Mouse (Mus musculus) thymus, adult 2 months (tissue): Measurements from ENCODE around the gene Pla2g1b. TPM values are rescaled to one million over a fixed set of nuclear protein-coding genes. Genes with fewer than 3 reads are reported as not detected.

Experiments
- DNase-seq: peaks from one replicate; pipeline ENCODE4 v3.0.0; 2021
- H3K27ac ChIP-seq: fragments of 200-500 bp; 2 replicates; pipeline ENCODE4 v1.5.1; 2012; ENCODE audit warnings: low read length, control low read depth; ENCODE audit not compliant: control insufficient read depth, insufficient read depth
- H3K27me3 ChIP-seq: fragments of 200-500 bp; 2 replicates; pipeline ENCODE4 v1.6.1; 2012; ENCODE audit warnings: mild to moderate bottlenecking, low read length, moderate library complexity, mixed read lengths; ENCODE audit not compliant: control insufficient read depth, insufficient read depth
- H3K36me3 ChIP-seq: fragments of 200-500 bp; 2 replicates; pipeline ENCODE4 v1.6.1; 2012; ENCODE audit warnings: mild to moderate bottlenecking, low read length, moderate library complexity; ENCODE audit not compliant: control insufficient read depth, insufficient read depth
- H3K4me1 ChIP-seq: fragments of 200-500 bp; replicated peaks from 2 replicates; pipeline ENCODE4 v1.6.1; 2012; ENCODE audit warnings: low read length; ENCODE audit not compliant: control insufficient read depth, insufficient read depth
- H3K4me3 ChIP-seq: fragments of 200-500 bp; 2 replicates; pipeline ENCODE4 v1.5.1; 2012; ENCODE audit warnings: mild to moderate bottlenecking, low read length, control low read depth, moderate library complexity; ENCODE audit not compliant: control insufficient read depth, insufficient read depth
- CTCF ChIP-seq: fragments of 200-500 bp; IDR thresholded peaks from 2 replicates; pipeline ENCODE4 v1.5.1; 2012; ENCODE audit warnings: mild to moderate bottlenecking, control low read depth, low read length, moderate library complexity, borderline replicate concordance; ENCODE audit not compliant: control insufficient read depth, poor library complexity, insufficient read depth; ENCODE audit errors: extremely low read depth
- POLR2A ChIP-seq: fragments of 200-500 bp; IDR thresholded peaks from 2 replicates; pipeline ENCODE4 v1.6.1; 2012; ENCODE audit warnings: mild to moderate bottlenecking, low read length, control low read depth, moderate library complexity; ENCODE audit not compliant: control insufficient read depth, poor library complexity, insufficient read depth; ENCODE audit errors: extremely low read depth
- WGBS: fragments of 180-500 bp; shearing (Covaris S2); methylation state at CpG from one replicate; pipeline ENCODE4 v1.1.7; 2018; 5-methylcytosine and 5-hydroxymethylcytosine counted together
- polyA plus RNA-seq: library from polyadenylated mRNA; depleted of rRNA; stranded (reverse); fragments of >200 nt; gene quantifications from 2 replicates; pipeline ENCODE4 v1.2.3, GENCODE M21; 2012

Gene Pla2g1b
- polyA plus RNA-seq, 1 experiment, result 1.2 TPM

DNA sequence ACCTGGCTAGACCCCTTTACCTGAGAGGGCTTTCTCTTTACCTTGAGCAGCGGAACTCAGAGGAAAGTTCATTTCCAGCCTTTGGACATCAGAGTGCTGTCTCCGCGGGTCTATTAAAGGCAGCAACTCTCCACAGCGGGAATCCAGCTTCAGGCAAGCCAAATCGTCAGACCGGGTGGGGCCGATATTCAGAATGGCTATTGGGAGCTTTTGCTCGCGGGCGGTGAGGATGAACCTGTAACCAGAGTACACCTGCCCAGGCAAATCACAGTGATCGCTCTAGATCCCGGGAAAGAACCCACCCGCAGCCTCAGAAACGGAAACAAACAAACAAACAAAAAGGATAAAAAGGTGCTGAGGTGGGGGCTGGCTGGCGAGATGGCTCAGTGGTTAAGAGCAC, 13.5 kb downstream of the Pla2g1b start:
- no peaks in the 10 kb centered on the region for H3K27me3 ChIP-seq
- DNase-seq, result no peak
- WGBS, result 94% methylated on average over 15 of the region's 15 CpGs

GRCm38 (mm10) chr5:115480101-115480500, 14.0 kb downstream of the Pla2g1b start:
- Histone ChIP-seq H3K4me3 (no peak overlapping the region), H3K27me3 (no peaks in the 10 kb centered on the region), H3K36me3 (no peaks in the 10 kb centered on the region), H3K4me1 (peaks cover 11% of the 10 kb centered on the region), H3K27ac (no peak overlapping the region)
- no peak for DNase-seq
- 83% methylated on average over 27 of the region's 27 CpGs for WGBS
- no peak for TF ChIP-seq CTCF
- no peak for TF ChIP-seq POLR2A

More for the DNA sequence above, 13.5 kb downstream of the Pla2g1b start:
- TF ChIP-seq CTCF, result no peak
- TF ChIP-seq POLR2A, result no peak
- Histone ChIP-seq H3K36me3 (no peaks in the 10 kb centered on the region), H3K4me1 (peaks cover 10% of the 10 kb centered on the region), H3K4me3 (no peak overlapping the region), H3K27ac (no peak overlapping the region)

- DNase-seq, result no peak
- TF ChIP-seq POLR2A (no peak), CTCF (no peak)
- Histone ChIP-seq H3K27ac (no peak overlapping the region), H3K4me3 (no peak overlapping the region), H3K36me3 (no peaks in the 10 kb centered on the region), H3K4me1 (peaks cover 4% of the 10 kb centered on the region), H3K27me3 (no peaks in the 10 kb centered on the region)
- 92% methylated on average over 38 of the region's 38 CpGs for WGBS
Measured at GRCm38 (mm10) chr5:115482390-115483265, 16.6 kb downstream of the Pla2g1b start.

- TF ChIP-seq CTCF (no peak), POLR2A (no peak)
Measured at GRCm38 (mm10) chr5:115483385-115483784, 17.3 kb downstream of the Pla2g1b start.

GRCm38 (mm10) chr5:115483947-115484920, 18.2 kb downstream of the Pla2g1b start, which contains the start of gene Sirt4:
Sirt4 (minus strand) TSS chr5:115484725.
- DNase-seq, result peak; percentile 80
- TF ChIP-seq POLR2A (peak; percentile 49; the same call in 1 of the 2 replicates), CTCF (no peak)
- H3K4me3 ChIP-seq, result peak within 1 kb of the TSS; percentile 40
- peaks cover 9% of the 10 kb centered on the region for H3K4me1 ChIP-seq
- peak within 1 kb of the TSS; percentile 42; the same call in 1 of the 2 replicates for H3K27ac ChIP-seq
- no peaks in the 10 kb centered on the region for H3K36me3 ChIP-seq
- WGBS, result 6% methylated on average over 30 of the region's 30 CpGs
- no peaks in the 10 kb centered on the region for H3K27me3 ChIP-seq

More at GRCm38 (mm10) chr5:115483385-115483784, 17.3 kb downstream of the Pla2g1b start:
- H3K4me1 ChIP-seq, result peaks cover 5% of the 10 kb centered on the region
- no peak overlapping the region for H3K4me3 ChIP-seq
- H3K27ac ChIP-seq, result no peak overlapping the region
- no peaks in the 10 kb centered on the region for H3K27me3 ChIP-seq
- DNase-seq, result no peak
- H3K36me3 ChIP-seq, result no peaks in the 10 kb centered on the region
- WGBS, result 80% methylated on average over 6 of the region's 6 CpGs

DNA sequence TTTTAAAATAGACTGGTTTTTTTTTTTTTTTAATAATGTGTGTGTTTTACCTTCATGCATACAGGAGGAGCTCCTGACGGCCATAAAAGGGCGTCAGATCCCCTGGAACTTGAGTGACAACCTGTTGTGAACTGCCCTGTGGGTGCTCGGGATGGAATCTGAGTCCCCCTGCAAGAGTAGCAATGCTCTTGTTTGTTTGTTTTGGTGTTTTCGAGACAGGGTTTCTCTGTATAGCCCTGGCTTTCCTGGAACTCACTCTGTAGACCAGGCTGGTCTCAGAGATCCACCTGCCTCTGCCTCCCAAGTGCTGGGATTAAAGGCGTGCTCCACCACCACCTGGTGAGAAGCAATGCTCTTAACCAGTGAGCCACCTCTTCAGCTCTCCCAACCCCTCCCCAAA, 18.9 kb downstream of the Pla2g1b start:
- 83% methylated on average over 5 of the region's 5 CpGs for WGBS
- H3K4me1 ChIP-seq, result peaks cover 9% of the 10 kb centered on the region
- H3K27me3 ChIP-seq, result no peaks in the 10 kb centered on the region
- H3K4me3 ChIP-seq, result no peak overlapping the region
- H3K36me3 ChIP-seq, result no peaks in the 10 kb centered on the region
- TF ChIP-seq POLR2A, result no peak
- no peak for TF ChIP-seq CTCF
- no peak overlapping the region for H3K27ac ChIP-seq
- DNase-seq, result no peak
